Mouse (Mus musculus) small intestine, adult 2 months (tissue): Measurements from ENCODE around the gene Spef2.
"Not testable (repeated sequence)": the region's sequence is repeated elsewhere in the genome, so short reads cannot be mapped to it uniquely, and the experiment has no call there.

Experiments
- CTCF ChIP-seq: fragments of 200-500 bp; IDR thresholded peaks from 2 replicates; pipeline ENCODE4 v1.5.1; 2012; ENCODE audit warnings: low read depth, mild to moderate bottlenecking, control low read depth, inconsistent platforms, low read length, moderate library complexity, mixed read lengths; ENCODE audit not compliant: insufficient replicate concordance, insufficient read length; ENCODE audit errors: extremely low read depth
- POLR2A ChIP-seq: fragments of 200-500 bp; IDR thresholded peaks from 2 replicates; pipeline ENCODE4 v1.6.1; 2012; ENCODE audit warnings: low read depth, mild to moderate bottlenecking, control low read depth, inconsistent platforms, low read length, moderate library complexity

GRCm38 (mm10) chr15:9557264-9557663 is 191.4 kb downstream of the Spef2 start:
- not testable (repeated sequence) for TF ChIP-seq POLR2A, CTCF
